Mouse (Mus musculus): ENCODE measurements around the gene Sprtn. TPM values are rescaled to one million over a fixed set of nuclear protein-coding genes. Genes with fewer than 3 reads are reported as not detected.

The Sprtn gene
- total RNA-seq, 2 experiments from 2014 or later = 14.4 to 16.1 TPM

DNA sequence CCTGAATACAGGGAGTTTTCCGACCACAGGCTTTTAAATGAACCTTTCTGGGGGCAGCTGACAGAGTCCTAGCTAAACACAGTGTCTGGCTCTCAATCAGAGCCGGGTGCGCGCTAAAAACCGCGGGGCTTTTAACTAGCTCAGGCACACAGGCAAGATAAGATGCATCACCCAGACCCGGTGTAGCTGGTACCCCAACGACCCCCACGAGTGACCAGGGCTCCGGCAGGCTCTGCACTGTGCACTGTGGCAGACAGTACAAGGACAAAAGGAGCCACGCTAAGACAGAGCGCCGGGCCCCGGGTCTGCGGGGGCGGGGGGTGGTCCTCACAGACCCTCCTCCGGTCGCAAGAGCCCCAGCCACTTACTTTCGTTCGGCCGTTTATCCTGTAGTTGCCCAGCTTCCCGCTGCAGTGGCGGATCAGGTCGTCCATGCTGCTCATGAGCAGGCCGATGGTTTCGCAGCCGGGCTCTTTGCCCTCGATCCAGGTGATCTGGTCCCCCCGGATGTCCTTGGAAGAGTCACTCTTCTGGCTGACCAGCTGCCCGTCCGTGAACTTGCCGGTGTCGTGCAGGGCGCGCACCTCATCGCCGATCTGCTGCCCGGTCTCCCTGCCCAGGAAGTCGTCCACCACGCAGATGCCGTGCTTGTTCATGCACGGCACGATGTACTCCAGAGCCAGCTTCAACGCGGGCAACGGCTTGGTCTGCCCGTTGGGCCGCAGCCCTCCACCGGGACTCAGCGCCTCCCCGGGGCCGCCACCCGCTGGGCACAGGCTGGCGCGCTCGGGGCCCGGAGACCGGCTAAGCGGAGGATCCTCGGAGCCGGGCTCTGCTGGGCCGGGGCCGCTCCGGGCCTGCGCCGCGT lies 50.4 kb downstream of the Sprtn start:
- peak; percentile 51 to 56 for DNase-seq

DNA sequence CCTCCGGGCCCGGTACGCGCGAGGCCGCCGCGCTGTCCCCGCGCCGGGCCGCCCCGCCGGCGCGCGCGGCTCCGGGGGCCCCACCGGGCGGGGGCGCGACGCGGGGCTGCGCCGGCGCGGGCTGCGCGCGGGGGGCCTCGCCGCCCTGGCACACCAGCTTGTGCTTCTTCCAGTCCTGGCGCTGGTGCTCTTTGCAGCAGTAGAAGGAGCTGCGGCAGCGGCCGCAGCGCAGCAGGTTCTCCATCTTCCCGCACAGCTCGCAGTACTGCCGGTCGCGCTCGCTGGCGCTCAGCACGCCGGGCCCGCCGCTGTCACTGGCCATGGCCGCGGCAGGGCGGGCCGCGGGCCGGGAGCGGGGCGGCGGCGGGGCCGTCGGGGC lies 51.0 kb downstream of the Sprtn start:
- peak; percentile 24 to 44 for DNase-seq

DNA sequence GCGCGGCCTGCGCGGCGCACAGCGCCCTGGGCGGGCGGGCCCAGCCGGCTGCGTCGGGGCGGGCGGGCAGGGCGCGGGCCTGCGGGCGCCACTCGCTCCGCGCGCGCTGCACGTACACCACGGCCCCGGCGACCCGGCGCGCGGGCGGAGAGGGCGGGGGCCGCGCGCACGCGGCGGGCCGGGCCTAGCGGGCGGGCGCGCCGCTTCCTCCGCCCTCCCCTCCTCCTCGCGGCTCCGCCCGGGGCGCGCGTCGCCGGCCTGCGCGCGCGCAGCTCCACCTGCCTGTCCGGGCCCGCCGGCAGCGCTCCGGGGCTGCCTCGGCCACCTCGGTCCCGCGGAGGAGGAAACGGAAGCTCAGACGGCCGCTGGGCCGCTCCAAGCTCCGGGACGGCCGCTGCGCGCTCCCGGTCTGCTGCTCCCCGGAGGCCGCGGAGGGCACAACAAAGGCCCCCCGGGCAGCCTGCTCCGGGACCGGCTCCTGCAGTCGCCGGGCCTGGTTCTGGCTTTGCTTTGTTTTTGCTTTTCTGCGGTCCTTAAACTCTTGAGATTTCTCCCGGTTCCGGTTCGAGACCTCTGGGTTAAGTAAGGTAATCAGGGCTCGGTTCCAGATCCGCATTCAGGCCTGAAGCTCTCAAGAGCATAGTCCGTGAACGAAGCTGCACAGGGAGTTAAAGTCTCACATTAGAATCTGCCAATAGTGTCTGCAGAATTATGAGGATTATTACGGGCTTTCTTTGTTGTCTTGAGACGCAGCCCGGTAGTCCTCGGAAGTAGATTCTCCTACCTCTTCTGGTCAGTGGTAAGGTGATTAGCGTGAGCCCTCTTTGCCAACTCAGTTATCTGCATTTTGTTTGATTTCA lies 51.8 kb downstream of the Sprtn start, which contains the start of gene Egln1:
TSS of gene Egln1 (minus strand) at position 116 of the 860 bp plus-strand sequence.
- peak; percentile 78 for DNase-seq

DNA sequence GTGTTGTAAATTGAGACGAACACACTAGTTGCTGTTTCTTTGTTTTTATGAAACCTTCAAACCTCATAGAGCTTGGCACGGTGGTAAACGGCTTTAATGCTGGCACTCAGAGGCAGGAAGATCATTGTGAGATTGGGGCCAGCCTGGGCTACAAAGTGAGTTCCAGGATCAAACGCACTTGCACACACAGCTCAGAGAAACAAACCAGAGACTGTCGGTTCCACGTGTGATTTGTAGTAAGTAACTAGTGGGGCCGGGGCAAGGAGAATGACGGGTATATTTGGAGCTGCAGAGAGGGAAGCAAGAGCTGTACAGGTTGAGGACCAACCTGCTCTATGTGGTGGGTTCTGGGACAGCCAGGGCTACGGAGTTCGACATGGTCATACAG lies 52.4 kb downstream of the Sprtn start:
- no peak for DNase-seq

DNA sequence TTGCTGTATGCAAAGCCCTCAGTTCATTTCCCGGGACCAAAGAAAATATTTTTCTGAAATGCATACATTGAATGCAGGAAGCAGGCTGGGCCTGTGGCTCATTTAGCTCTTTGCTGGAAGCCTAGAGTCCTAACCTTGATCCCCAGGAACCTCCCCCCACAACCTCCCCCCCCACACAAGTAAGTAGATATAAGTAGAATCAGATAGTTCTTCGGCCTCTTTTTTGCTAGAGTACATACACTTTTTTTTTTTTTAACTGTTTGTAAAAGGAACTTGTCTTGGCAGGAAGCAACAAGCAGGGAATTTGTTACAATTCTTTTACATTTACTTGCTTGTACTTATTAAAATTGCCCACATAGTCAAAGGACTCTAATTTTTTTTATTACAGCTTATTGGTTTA lies 53.2 kb downstream of the Sprtn start:
- no peak for DNase-seq

DNA sequence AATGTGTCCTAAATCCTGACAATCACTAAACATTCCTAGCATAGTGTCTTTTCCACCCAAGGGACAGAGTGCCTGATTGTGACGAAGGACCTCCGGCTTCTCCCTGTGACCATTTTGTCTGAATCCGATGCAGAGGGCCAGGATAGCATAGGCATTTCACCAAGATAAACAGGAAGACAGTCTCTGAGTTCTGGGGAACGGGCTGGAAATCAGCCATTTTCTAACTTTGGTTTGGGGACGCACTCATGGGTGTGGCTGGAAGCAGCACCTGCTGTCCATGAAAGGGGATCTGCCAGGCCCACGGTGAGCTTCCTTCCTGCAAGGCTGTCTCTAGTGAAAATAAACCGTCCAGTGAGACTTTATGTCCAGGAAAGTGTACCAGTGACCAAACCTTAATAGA lies 55.5 kb downstream of the Sprtn start:
- no peak for DNase-seq

DNA sequence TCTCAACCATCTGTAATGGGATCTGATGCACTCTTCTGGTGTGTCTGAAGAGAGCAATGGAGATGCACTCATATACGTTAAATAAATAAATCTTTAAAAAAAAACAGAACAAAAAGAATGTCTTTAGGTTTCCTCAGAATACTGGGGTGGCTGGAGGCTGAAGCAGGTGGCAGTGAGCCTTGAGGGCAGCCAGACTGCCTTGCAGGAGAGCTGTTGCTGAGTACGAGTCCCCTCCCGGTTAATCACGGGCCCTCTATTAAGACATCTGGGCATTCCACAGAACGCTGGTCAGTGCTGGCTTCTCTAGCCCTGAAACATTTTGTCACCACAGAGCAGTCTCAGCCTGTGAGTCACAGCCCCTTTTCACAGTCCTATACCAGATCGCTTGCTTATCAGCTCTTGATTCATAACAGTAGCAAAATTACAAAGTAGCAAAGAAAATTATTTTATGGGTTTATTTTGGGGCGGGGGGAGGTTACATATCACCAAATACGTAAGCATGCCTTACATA lies 56.9 kb downstream of the Sprtn start:
- DNase-seq = no peak

Other genes starting within 250 kb of the Sprtn start
- gene 2310022B05Rik, start 234.5 kb upstream of the Sprtn start, total RNA-seq (2021) = 10 to 100 TPM; 71.9 to 76.2 TPM
- 10 to 100 TPM; 45.4 to 53.5 TPM for gene Ttc13, start 175.9 kb upstream of the Sprtn start, total RNA-seq (2021)
- gene Arv1, start 175.7 kb upstream of the Sprtn start, total RNA-seq (2021) = 10 to 100 TPM; 13.7 to 13.8 TPM
- under 1 TPM; 0.48 to 0.95 TPM for gene Fam89a, start 146.1 kb upstream of the Sprtn start, total RNA-seq (2021)
- 1 to 10 TPM; 3.1 to 3.9 TPM for gene Trim67, start 104.8 kb upstream of the Sprtn start, total RNA-seq (2021)
- gene Gnpat, start 34.9 kb upstream of the Sprtn start, total RNA-seq (2021) = 10 to 100 TPM; 55.6 to 68.3 TPM
- 10 to 100 TPM; 23.3 to 26.1 TPM for gene 2810004N23Rik, start 34.8 kb upstream of the Sprtn start, total RNA-seq (2021)
- gene Exoc8, start 181 bp upstream of the Sprtn start, total RNA-seq (2021) = 10 to 100 TPM; 36.6 to 36.8 TPM
- 10 to 100 TPM; 62.5 to 63.4 TPM for gene Egln1, start 51.4 kb downstream of the Sprtn start, total RNA-seq (2021)
- 100 to 1,000 TPM; 135 to 151 TPM for gene Tsnax, start 115.1 kb downstream of the Sprtn start, total RNA-seq (2021)
- gene Disc1, start 156.3 kb downstream of the Sprtn start, total RNA-seq (2021) = 1 to 10 TPM; 4.4 to 6.4 TPM